Mouse (Mus musculus): ENCODE data around the gene Myh10.

DNA sequence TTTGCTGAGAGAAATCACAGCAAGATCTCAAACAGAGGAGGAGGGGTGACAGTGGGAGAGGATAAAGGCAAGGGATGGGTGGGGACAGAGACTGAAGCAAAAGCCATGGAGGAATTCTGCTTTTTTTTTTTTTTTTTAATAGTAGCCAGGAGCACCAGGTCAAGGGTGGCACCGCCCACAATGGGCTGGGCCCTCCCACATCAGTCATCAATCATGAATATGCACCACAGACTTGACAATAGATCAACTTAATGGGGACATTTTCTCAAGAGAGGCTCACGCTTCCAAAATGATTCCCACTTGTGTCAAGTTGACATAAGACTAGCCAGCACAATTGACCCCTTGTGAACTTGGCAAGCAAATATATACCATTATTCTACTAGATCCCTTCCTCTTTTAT is 25.1 kb upstream of the Myh10 start:
- TF ChIP-seq CTCF (IDR thresholded peaks at IDR 0.05; ENCODE audit: borderline replicate concordance, control insufficient read depth, extremely low read depth, insufficient read depth, low read length, poor library complexity), result no peak
- TF ChIP-seq POLR2A (IDR thresholded peaks at IDR 0.05; ENCODE audit: control insufficient read depth, extremely low read depth, insufficient read depth, low read length, poor library complexity), result no peak

Data from thymus, adult 2 months (tissue).